Mouse (Mus musculus) fibroblast of lung, adult 2 months (primary cell): ENCODE results near the gene Gfpt1.
A peak's percentile ranks its signal among the peaks of the same experiment; 100 is the strongest.

Experiments
- DNase-seq: peaks from one replicate; pipeline ENCODE4 v3.0.0-alpha.2; 2011; ENCODE audit warnings: low read depth

Gene Gfpt1

GRCm38 (mm10) chr6:87101281-87101954, 58.8 kb downstream of the Gfpt1 start:
- no peak for DNase-seq

GRCm38 (mm10) chr6:87101955-87102353, 59.3 kb downstream of the Gfpt1 start:
- DNase-seq = no peak

- peak; percentile 77 for DNase-seq
Observed at GRCm38 (mm10) chr6:87102421-87102911, 59.8 kb downstream of the Gfpt1 start.

- no peak for DNase-seq
Observed at GRCm38 (mm10) chr6:87103314-87103713, 60.7 kb downstream of the Gfpt1 start.

- no peak for DNase-seq
Observed at GRCm38 (mm10) chr6:87104123-87104796, 61.6 kb downstream of the Gfpt1 start, which contains the start of gene D6Ertd527e. D6Ertd527e (plus strand) TSS chr6:87104746.

- no peak for DNase-seq
Observed at GRCm38 (mm10) chr6:87111493-87111892, 68.8 kb downstream of the Gfpt1 start.

- DNase-seq = no peak
Observed at GRCm38 (mm10) chr6:87112125-87112524, 69.5 kb downstream of the Gfpt1 start.

- DNase-seq = no peak
Observed at GRCm38 (mm10) chr6:87115981-87116380, 73.3 kb downstream of the Gfpt1 start.

- no peak for DNase-seq
Observed at GRCm38 (mm10) chr6:87116596-87116995, 74.0 kb downstream of the Gfpt1 start.

- no peak for DNase-seq
Observed at GRCm38 (mm10) chr6:87119066-87119837, 76.6 kb downstream of the Gfpt1 start.

- DNase-seq = no peak
Observed at GRCm38 (mm10) chr6:87119975-87120374, 77.3 kb downstream of the Gfpt1 start.

GRCm38 (mm10) chr6:87120661-87121060, 78.0 kb downstream of the Gfpt1 start:
- no peak for DNase-seq

GRCm38 (mm10) chr6:87121961-87122360, 79.3 kb downstream of the Gfpt1 start:
- DNase-seq = no peak

- DNase-seq = no peak
Observed at GRCm38 (mm10) chr6:87123406-87123805, 80.8 kb downstream of the Gfpt1 start.

GRCm38 (mm10) chr6:87123973-87124372, 81.3 kb downstream of the Gfpt1 start:
- no peak for DNase-seq

- no peak for DNase-seq
Observed at GRCm38 (mm10) chr6:87127049-87127753, 84.6 kb downstream of the Gfpt1 start.

GRCm38 (mm10) chr6:87129861-87130260, 87.2 kb downstream of the Gfpt1 start:
- DNase-seq = no peak

- no peak for DNase-seq
Observed at GRCm38 (mm10) chr6:87130628-87131027, 88.0 kb downstream of the Gfpt1 start.

- no peak for DNase-seq
Observed at GRCm38 (mm10) chr6:87131078-87131477, 88.4 kb downstream of the Gfpt1 start.

- no peak for DNase-seq
Observed at GRCm38 (mm10) chr6:87133520-87133919, 90.9 kb downstream of the Gfpt1 start.

GRCm38 (mm10) chr6:87133966-87134546, 91.4 kb downstream of the Gfpt1 start:
- no peak for DNase-seq

- DNase-seq = no peak
Observed at GRCm38 (mm10) chr6:87138479-87138878, 95.8 kb downstream of the Gfpt1 start.
